Mouse (Mus musculus) hindbrain, embryonic 10.5 days (tissue): ENCODE measurements around the gene Adcy6. TPM values are rescaled to one million over a fixed set of nuclear protein-coding genes. Genes with fewer than 3 reads are reported as not detected.
"Not testable (repeated sequence)": the region's sequence is repeated elsewhere in the genome, so short reads cannot be mapped to it uniquely, and the experiment has no call there.

Experiments used
- DNase-seq: peaks from one replicate; pipeline ENCODE4 v3.0.0-alpha.2; 2017; ENCODE audit warnings: low spot score
- H3K27ac ChIP-seq: fragments of 300-500 bp; sonication (generic); 2 replicates; pipeline ENCODE4 v1.5.1; 2016; ENCODE audit warnings: mild to moderate bottlenecking, moderate library complexity
- H3K27me3 ChIP-seq: fragments of 300-500 bp; sonication (generic); 2 replicates; pipeline ENCODE4 v1.6.1; 2016; ENCODE audit warnings: mild to moderate bottlenecking; ENCODE audit not compliant: poor library complexity, insufficient read depth, severe bottlenecking
- H3K36me3 ChIP-seq: fragments of 300-500 bp; sonication (generic); 2 replicates; pipeline ENCODE4 v1.6.1; 2016; ENCODE audit warnings: mild to moderate bottlenecking, moderate library complexity
- H3K4me1 ChIP-seq: fragments of 300-500 bp; sonication (generic); replicated peaks from 2 replicates; pipeline ENCODE4 v1.6.1; 2016; ENCODE audit warnings: mild to moderate bottlenecking
- H3K4me3 ChIP-seq: fragments of 300-500 bp; sonication (generic); 2 replicates; pipeline ENCODE4 v1.5.1; 2016; ENCODE audit warnings: mild to moderate bottlenecking, moderate library complexity
- H3K9me3 ChIP-seq: fragments of 300-500 bp; sonication (generic); 2 replicates; pipeline ENCODE4 v1.6.1; 2016; ENCODE audit warnings: mild to moderate bottlenecking, moderate library complexity
- WGBS: fragments of 180-500 bp; shearing (Covaris S2); methylation state at CpG from one replicate; pipeline ENCODE4 v1.1.7; 2016; 5-methylcytosine and 5-hydroxymethylcytosine counted together
- polyA plus RNA-seq: library from polyadenylated mRNA; unstranded; fragments of >200 nt; fragmentation: Nextera tagmentation; extraction: Ambion mirVana; gene quantifications from 2 replicates; pipeline ENCODE4 v1.2.1, GENCODE M21; 2016

Gene Adcy6
- polyA plus RNA-seq, 1 experiment from 2014 or later: 12.0 TPM

DNA sequence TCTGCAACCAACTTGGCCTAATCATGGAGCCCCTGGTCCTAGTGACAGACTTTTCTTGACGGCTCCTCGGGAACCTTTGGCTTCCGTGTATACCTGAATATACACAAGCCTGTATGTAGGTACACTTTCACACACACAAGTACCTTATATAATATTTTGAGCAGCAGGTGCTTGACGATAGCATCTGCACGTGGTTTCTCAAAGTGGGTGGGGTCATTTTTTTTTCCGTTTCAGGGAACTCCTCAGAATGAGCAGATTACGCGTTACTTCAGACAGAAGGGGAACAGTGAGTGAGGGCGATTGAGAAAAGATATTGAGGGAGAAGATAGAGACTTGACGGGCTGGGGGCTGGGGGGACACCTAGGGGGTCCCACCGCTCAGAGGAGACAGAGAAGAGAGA, 22.1 kb downstream of the Adcy6 start:
- Histone ChIP-seq H3K4me3 (no peak overlapping the region), H3K9me3 (no peaks in the 10 kb centered on the region), H3K36me3 (peaks cover 45% of the 10 kb centered on the region), H3K27ac (no peak overlapping the region), H3K27me3 (no peaks in the 10 kb centered on the region), H3K4me1 (peaks cover 19% of the 10 kb centered on the region; the same call in 1 of the 2 replicates)
- 91% methylated on average over 11 of the region's 11 CpGs for WGBS
- DNase-seq: no peak

DNA sequence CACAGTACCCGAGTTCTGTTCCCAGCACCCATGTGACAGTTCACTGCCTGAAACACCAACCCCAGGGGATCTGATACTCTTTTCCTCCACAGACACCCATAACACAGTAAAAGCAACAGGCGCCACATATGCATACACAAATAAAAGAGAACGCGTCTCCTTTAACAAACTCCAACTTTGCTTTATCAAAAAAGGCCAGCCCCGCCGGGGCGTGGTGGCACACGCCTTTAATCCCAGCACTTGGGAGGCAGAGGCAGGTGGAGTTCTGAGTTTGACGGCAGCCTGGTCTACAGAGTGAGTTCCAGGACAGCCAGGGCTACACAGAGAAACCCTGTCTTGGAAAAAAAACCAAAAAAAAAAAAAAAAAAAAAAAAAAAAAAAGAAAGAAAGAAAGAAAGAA, 23.7 kb downstream of the Adcy6 start:
- peaks cover 29% of the 10 kb centered on the region for H3K36me3 ChIP-seq
- not testable (repeated sequence) for H3K4me3 ChIP-seq, H3K9me3 ChIP-seq, H3K27ac ChIP-seq, H3K27me3 ChIP-seq, DNase-seq
- WGBS: 81% methylated on average over 9 of the region's 9 CpGs
- peaks cover 19% of the 10 kb centered on the region; the same call in 1 of the 2 replicates for H3K4me1 ChIP-seq

DNA sequence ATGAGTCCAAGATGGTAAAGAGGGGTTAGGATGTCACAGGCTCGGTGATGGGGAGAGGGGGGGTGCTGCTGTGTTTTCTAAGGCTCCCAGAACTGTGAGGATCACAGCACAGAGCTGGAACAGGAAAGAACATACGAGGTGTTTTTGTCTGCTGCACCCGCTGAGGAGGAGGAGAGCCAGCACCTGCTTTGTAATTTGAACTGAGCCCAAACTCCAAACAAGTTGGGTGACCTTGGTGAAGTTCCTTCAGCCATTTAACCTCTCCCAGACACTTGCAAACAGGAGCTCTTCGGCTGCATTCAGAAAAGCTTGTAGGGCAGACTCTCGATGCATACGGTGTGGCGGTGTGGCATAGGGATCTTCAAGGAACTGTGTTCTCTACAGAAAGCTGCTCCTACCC, 24.5 kb downstream of the Adcy6 start:
- Histone ChIP-seq H3K27me3 (no peaks in the 10 kb centered on the region), H3K27ac (no peak overlapping the region), H3K4me1 (peaks cover 19% of the 10 kb centered on the region; the same call in 1 of the 2 replicates), H3K9me3 (no peaks in the 10 kb centered on the region), H3K4me3 (no peak overlapping the region), H3K36me3 (peaks cover 22% of the 10 kb centered on the region)
- 43% methylated on average over 7 of the region's 7 CpGs for WGBS
- no peak for DNase-seq

DNA sequence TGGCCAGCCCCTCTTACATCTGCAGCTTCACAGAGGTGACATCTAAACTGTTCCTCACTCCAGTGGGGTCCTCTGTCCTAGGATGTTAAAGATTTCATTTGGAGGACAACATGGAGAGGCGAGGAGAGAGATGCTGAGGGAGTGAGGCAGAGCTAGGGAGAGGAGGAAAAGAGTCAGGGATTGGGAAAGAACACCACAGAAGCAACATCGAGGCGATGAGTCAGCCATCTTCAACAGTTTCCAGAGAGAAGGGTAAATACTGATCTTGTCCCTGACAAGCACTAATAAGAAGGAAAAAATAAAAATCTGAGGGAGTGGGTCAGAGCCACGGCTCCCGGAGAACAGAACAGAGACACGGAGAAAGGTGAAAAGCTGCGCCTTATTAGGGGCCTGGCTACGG, 26.9 kb downstream of the Adcy6 start:
- WGBS: 77% methylated on average over 8 of the region's 8 CpGs
- Histone ChIP-seq H3K27ac (no peak overlapping the region), H3K9me3 (no peaks in the 10 kb centered on the region), H3K4me3 (no peak overlapping the region), H3K4me1 (peaks cover 15% of the 10 kb centered on the region; the same call in 1 of the 2 replicates), H3K36me3 (no peaks in the 10 kb centered on the region), H3K27me3 (no peaks in the 10 kb centered on the region)
- no peak for DNase-seq

DNA sequence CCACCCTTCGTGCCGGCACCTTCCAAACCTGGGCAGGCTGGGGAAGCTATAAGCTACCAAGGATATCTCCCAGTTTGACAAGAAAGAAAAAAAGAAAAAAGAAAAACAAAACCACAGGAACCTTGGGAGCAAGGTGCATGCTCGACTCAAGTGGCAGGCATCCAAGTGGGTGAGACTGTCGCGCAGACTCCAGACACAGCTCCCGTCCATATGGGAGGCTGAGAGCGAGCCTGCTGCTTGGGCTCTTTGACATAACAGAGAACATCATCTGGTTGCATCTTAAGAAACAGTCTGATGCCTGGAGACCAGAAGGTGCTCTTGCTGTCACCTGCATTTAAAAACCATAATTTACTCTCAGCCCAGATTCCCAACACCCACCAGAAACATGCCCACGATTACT, 27.5 kb downstream of the Adcy6 start:
- WGBS: 89% methylated on average over 8 of the region's 8 CpGs
- H3K27ac ChIP-seq: no peak overlapping the region
- H3K36me3 ChIP-seq: no peaks in the 10 kb centered on the region
- H3K4me1 ChIP-seq: peaks cover 15% of the 10 kb centered on the region; the same call in 1 of the 2 replicates
- no peaks in the 10 kb centered on the region for H3K27me3 ChIP-seq
- no peaks in the 10 kb centered on the region for H3K9me3 ChIP-seq
- H3K4me3 ChIP-seq: no peak overlapping the region
- no peak for DNase-seq

DNA sequence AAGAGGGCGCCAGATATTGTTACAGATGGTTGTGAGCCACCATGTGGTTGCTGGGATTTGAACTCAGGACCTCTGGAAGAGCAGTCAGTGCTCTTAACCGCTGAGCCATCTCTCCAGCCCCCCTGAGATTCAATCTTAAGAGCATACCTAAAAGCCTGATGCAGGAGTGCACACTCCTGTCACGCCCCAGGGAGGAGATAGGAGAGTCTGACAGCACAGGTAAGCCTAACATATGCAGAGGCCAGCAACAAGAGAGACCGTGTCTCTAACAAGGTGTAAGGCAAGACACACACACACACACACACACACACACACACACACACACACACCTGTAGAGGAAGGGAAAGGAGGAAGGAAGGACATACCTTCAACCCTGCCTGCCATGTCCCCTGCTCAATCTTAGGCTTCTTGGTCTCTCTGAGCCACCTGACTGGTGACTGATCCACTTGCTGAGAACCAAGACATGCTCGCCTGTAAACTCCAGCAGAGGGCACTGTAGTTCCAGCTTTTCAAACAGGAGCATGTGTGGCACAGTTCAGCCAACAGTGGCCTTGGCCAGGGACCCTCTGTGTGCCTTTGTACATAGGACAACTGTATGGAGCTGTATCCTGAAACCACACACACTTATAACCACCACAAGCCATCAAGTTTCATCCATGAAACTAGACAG, 29.9 kb downstream of the Adcy6 start:
- H3K27me3 ChIP-seq: no peaks in the 10 kb centered on the region
- 39% methylated on average over 5 of the region's 5 CpGs for WGBS
- H3K4me1 ChIP-seq: peaks cover 5% of the 10 kb centered on the region; the same call in 1 of the 2 replicates
- H3K36me3 ChIP-seq: no peaks in the 10 kb centered on the region
- DNase-seq: peak; percentile 84
- no peaks in the 10 kb centered on the region for H3K9me3 ChIP-seq
- no peak overlapping the region for H3K4me3 ChIP-seq
- no peak overlapping the region for H3K27ac ChIP-seq

DNA sequence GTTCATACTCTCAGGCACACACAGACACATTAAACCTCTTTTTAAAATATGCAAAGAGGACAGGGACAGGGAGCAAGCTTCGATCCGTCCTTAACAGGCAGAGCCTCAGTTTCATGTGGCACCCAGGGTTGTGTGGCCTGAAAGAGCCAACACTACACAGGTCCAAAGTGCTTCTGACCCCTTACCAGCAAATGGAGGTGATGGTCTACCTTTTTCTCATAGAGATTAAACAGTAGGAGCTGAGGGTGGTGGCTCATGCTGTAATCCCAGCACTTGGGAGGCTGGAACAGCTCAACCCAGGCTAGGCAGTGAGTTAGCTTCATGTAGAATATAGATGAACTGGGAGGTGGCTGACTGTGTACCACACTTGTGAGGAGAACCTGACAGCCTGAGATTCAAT, 30.6 kb downstream of the Adcy6 start:
- Histone ChIP-seq H3K9me3 (no peaks in the 10 kb centered on the region), H3K27ac (no peak overlapping the region), H3K4me3 (no peak overlapping the region), H3K36me3 (no peaks in the 10 kb centered on the region), H3K27me3 (no peaks in the 10 kb centered on the region), H3K4me1 (no peaks in the 10 kb centered on the region)
- no peak for DNase-seq
- 77% methylated on average over 2 of the region's 2 CpGs for WGBS

DNA sequence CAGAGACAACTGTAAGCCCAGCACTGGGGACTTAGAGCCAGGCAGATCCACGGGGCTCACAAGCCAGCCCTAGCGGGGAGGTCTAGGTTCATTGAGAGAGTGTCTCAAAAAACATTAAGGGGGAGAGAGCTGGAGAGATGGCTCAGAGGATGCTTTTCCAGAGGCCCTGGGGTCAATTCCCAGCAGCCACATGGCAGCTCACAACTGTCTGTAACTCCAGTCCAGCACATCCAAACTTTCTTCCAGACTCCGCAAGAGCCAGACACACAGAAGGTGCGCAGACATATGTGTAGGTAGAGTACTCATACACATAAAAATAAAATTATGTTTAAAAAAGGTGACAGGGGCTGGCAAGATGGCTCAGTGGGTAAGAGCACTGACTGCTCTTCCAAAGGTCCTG, 36.6 kb downstream of the Adcy6 start:
- no peaks in the 10 kb centered on the region for H3K9me3 ChIP-seq
- no peak overlapping the region for H3K4me3 ChIP-seq
- 77% methylated on average over 4 of the region's 4 CpGs for WGBS
- no peak for DNase-seq
- H3K4me1 ChIP-seq: peaks cover 10% of the 10 kb centered on the region
- H3K27ac ChIP-seq: no peak overlapping the region
- no peaks in the 10 kb centered on the region for H3K27me3 ChIP-seq
- H3K36me3 ChIP-seq: no peaks in the 10 kb centered on the region

DNA sequence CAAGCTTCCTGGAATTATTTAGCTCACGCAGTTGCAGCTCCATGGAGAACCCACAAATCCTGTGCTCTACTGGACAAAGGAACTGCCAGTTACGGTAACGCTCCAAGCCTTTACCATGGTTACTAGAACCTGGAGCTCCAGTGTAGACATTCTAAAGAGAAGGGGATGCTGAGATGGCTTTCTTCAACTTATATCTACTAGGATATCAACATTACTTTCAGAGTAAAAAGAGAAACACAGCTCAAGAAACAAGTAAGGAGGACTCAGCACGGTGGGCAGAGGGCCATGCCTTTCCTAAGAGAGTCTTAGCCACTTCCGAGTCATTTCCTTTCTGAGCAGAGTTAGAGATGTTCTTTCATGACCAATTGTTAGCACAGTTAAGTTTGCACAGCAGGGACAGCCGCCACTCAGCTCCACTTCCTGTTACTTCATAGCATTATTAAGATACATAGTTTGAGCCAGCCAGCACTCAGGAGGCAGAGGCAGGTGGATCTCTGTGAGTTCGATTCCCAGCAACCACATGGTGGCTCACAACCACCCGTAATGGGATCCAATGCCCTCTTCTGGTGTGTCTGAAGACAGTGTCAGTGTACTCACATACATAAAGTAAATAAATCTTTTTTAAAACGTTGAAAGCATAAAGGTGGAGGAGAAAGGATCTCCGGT, 38.9 kb downstream of the Adcy6 start, which contains the start of the genes Ccnt1 and 4930415O20Rik:
Ccnt1 (minus strand) TSS at position 51 of the 666 bp plus-strand sequence.
4930415O20Rik (plus strand) TSS at position 132 of the 666 bp plus-strand sequence.
- 86% methylated on average over 10 of the region's 10 CpGs for WGBS
- Histone ChIP-seq H3K4me3 (no peak within 1 kb of the TSS), H3K9me3 (no peaks in the 10 kb centered on the region), H3K27ac (no peak within 1 kb of the TSS), H3K4me1 (peaks cover 19% of the 10 kb centered on the region), H3K36me3 (peaks cover under 1% of the 10 kb centered on the region; the same call in 1 of the 2 replicates), H3K27me3 (no peaks in the 10 kb centered on the region)
- no peak for DNase-seq

DNA sequence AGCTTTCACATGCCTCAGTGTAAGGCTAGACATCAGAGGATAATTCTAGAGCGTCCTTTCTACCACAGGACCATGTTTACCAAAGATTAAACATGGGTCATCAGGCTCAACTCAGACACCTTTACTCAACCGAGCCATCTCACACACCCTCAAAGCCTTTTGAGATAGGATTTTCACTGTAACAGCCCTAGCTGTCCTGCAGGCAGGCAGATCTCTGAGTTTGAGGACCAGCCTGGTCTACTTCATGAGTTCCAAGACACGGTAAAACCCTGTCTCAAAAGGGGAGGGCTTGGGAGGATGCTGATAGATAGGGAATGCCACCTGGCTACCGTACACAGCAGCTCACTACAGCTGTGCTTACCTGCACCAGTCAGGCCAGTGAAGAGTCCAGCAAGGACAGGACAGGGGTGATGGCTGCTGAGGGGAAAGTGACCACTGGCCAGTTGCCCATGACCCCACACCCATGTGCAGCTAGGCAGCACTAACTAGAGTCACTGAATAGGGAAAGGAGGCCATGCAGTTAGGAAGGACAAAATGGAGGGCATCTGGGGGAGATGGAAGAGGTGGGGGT, 40.0 kb downstream of the Adcy6 start:
- no peak for DNase-seq
- Histone ChIP-seq H3K4me1 (peaks cover 30% of the 10 kb centered on the region), H3K9me3 (no peaks in the 10 kb centered on the region), H3K36me3 (peaks cover 11% of the 10 kb centered on the region), H3K27ac (no peak overlapping the region), H3K4me3 (no peak overlapping the region), H3K27me3 (no peaks in the 10 kb centered on the region)
- 89% methylated on average over 4 of the region's 4 CpGs for WGBS

DNA sequence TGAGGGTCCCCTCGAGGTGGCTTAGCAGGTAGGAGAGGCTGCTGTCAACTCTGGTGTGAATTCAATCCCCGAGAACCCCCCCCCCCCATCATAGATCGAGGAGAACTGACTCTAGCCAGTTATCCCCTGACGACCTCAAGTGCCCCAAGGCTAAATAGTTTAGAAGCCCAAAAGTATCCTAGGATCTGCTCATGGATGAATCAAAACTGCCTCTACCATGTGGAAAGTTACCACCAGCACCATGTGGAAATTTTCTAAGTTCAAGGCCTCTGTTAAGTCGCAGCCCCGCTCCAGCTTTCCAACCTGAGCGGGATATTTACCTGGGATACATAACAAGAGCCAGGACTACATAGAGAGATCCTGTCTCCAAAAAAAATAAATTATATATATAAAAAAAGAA, 40.7 kb downstream of the Adcy6 start:
- Histone ChIP-seq H3K9me3 (no peaks in the 10 kb centered on the region), H3K36me3 (peaks cover 17% of the 10 kb centered on the region), H3K27me3 (no peaks in the 10 kb centered on the region), H3K4me3 (peak overlapping the region; percentile 93), H3K4me1 (peaks cover 33% of the 10 kb centered on the region), H3K27ac (peak overlapping the region; percentile 96; the same call in 1 of the 2 replicates)
- no peak for DNase-seq
- WGBS: 75% methylated on average over 7 of the region's 7 CpGs

DNA sequence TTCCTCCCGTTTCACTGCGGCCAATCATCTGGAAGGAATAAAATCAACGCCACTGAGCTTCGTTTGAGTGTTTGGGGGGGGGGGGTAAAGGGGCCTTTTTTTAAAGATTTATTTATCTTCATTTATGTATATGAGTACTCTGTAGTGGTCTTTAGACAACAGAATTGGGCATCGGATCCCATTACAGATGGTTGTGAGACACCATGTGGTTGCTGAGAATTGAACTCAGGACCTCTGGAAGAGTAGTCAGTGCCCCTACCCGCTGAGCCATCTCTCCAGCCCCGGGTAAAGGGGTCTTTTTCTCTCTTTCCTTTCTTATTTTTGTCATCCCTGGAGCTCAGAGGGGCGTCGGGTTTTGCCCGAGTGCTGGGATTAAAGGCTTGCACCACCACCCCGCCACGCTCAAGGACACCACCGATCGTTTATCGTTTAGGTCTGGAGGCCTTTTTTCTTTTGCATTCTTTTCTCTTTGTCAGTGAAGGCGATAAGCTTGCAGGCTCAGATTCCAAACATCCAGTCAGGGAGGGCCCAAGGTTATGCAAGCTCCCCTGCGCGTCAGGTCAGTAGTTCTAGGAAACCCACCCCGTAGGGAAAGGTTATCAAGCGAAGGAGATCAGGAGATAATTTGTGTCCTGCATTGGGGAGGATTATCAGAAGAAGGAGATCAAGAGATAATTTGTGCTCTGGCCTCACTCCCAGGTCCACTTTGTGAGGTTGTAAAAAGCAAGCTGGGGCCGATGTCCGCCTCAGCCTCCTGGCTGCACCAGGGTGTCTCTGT, 41.4 kb downstream of the Adcy6 start:
- no peaks in the 10 kb centered on the region for H3K27me3 ChIP-seq
- H3K4me3 ChIP-seq: peak overlapping the region; percentile 93
- 17% methylated on average over 22 of the region's 22 CpGs for WGBS
- H3K9me3 ChIP-seq: no peaks in the 10 kb centered on the region
- peaks cover 23% of the 10 kb centered on the region for H3K36me3 ChIP-seq
- DNase-seq: peak; percentile 33
- peaks cover 33% of the 10 kb centered on the region for H3K4me1 ChIP-seq
- peak overlapping the region; percentile 96 for H3K27ac ChIP-seq
